Comparison of ENCODE assay signal across 22 mouse cellular contexts in the genomic region with DNA sequence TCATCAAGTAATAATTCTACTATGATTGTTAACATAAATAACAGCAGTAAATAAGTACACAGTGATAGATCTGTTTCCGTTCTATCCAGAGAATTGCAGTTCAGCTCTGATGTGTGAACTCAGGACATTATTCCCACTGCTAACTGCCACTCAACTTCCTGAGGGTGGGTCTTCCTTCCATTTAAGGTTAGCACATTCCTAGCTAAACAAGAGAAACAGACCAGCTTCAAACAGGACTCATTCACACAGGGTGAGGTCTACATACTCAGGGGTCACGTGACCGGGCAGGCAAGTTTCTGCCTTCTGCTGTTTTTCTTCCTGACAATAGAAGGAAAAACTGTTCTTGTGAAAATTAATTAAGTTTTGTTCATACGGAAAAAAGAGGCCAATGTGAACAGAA.
DNase-seq lines count a peak whose midpoint lies in the region; ATAC-seq and TF ChIP-seq lines count a peak whose summit lies in the region.
"Had no signal": no experiment of that assay in that cellular context is flagged by ENCODE, and none has a peak within 500 bp of the region (broad histone marks: within the 10 kb centered on the region; RNA-seq: fewer than 3 reads in every experiment).

No protein-coding gene starts in this region.

- no peaks in the 10 kb centered on the region for H3K9me3 ChIP-seq in heart, embryonic 13.5 days
- H3K9me3 ChIP-seq in heart, embryonic 12.5 days (replicated peaks): no peaks in the 10 kb centered on the region
- H3K9me3 ChIP-seq: embryonic facial prominence, embryonic 13.5 days; forebrain, embryonic 12.5 days; heart, embryonic 10.5 days had no signal

- TF ChIP-seq POLR2A in myocyte (IDR thresholded peaks at IDR 0.05; ENCODE audit: insufficient read length, low read depth): no peak

- H3K4me2 ChIP-seq in heart, embryonic 13.5 days: no peak overlapping the region
- no peak overlapping the region for H3K4me2 ChIP-seq in heart, embryonic 12.5 days
- H3K4me2 ChIP-seq in myocyte (ENCODE audit: low read depth): no peak overlapping the region
- H3K4me2 ChIP-seq: forebrain, embryonic 12.5 days; liver, embryonic 11.5 days had no signal

- 58% methylated on average over 4 of the region's 4 CpGs for WGBS in heart, embryonic 13.5 days
- WGBS in heart, embryonic 12.5 days: 66% methylated on average over 4 of the region's 4 CpGs

- ATAC-seq in heart, embryonic 13.5 days (ENCODE audit: extremely low read depth, insufficient number of reproducible peaks, low FRiP score, low TSS enrichment): no peak
- no peak for ATAC-seq in heart, embryonic 12.5 days (ENCODE audit: insufficient number of reproducible peaks, low FRiP score)
- ATAC-seq: liver, postnatal 0 days had no signal

- H3K9ac ChIP-seq in heart, embryonic 13.5 days: 0 out of 2 replicates have a peak overlapping the region, but pooled peaks have one; percentile 33
- no peak overlapping the region for H3K9ac ChIP-seq in heart, embryonic 12.5 days
- H3K9ac ChIP-seq: embryonic facial prominence, embryonic 13.5 days; forebrain, embryonic 12.5 days; liver, postnatal 0 days had no signal

- no peaks in the 10 kb centered on the region for H3K36me3 ChIP-seq in heart, embryonic 13.5 days
- H3K36me3 ChIP-seq in heart, embryonic 12.5 days: no peaks in the 10 kb centered on the region
- no peaks in the 10 kb centered on the region for H3K36me3 ChIP-seq in myocyte (ENCODE audit: control insufficient read depth, insufficient read depth)
- H3K36me3 ChIP-seq: embryonic facial prominence, embryonic 13.5 days; forebrain, embryonic 12.5 days; heart, embryonic 10.5 days had no signal

- H3K27ac ChIP-seq in heart, embryonic 13.5 days (replicated peaks): no peak overlapping the region
- H3K27ac ChIP-seq in heart, embryonic 12.5 days (ENCODE audit: poor library complexity, severe bottlenecking): no peak overlapping the region
- H3K27ac ChIP-seq: embryonic facial prominence, embryonic 13.5 days; forebrain, embryonic 12.5 days; heart, embryonic 10.5 days; layer of hippocampus, adult 2 months; macrophage; stomach, postnatal 0 days had no signal

- H3ac ChIP-seq in myocyte (ENCODE audit: control insufficient read depth, insufficient read length): no peak overlapping the region

- peak; percentile 26 for DNase-seq in lung, postnatal 36 days
- DNase-seq in lung, postnatal 25 days (ENCODE audit: low spot score): no peak
- DNase-seq in hindlimb bud, embryonic 11.5 days (ENCODE audit: extremely low spot score, low read depth, low spot score): peak; percentile 57
- no peak for DNase-seq in left cerebral cortex, adult 11 months (ENCODE audit: low spot score)
- DNase-seq in layer of hippocampus, adult 18-20 months (ENCODE audit: low spot score in 2 of 2): no peak
- DNase-seq: cerebellum, adult 11 months; cerebellum, postnatal 14 days; heart, postnatal 10 days; kidney, adult 11 months; kidney, postnatal 10 days; liver, postnatal 0 days had no signal

- no peak overlapping the region for H3K4me3 ChIP-seq in heart, embryonic 13.5 days
- H3K4me3 ChIP-seq in heart, embryonic 12.5 days: no peak overlapping the region
- H3K4me3 ChIP-seq in myocyte: no peak overlapping the region
- H3K4me3 ChIP-seq: embryonic facial prominence, embryonic 13.5 days; erythroblast, embryonic 14.5 days; forebrain, embryonic 12.5 days; heart, embryonic 10.5 days had no signal

- H3K27me3 ChIP-seq in heart, embryonic 13.5 days (replicated peaks): no peaks in the 10 kb centered on the region; the same call in 1 of the 2 replicates
- H3K27me3 ChIP-seq in heart, embryonic 12.5 days (replicated peaks): no peaks in the 10 kb centered on the region
- H3K27me3 ChIP-seq in myocyte (ENCODE audit: control insufficient read depth, insufficient read depth, insufficient read length): no peaks in the 10 kb centered on the region
- H3K27me3 ChIP-seq: embryonic facial prominence, embryonic 13.5 days had no signal

- H3K4me1 ChIP-seq in heart, embryonic 13.5 days: peaks cover 38% of the 10 kb centered on the region
- peaks cover 24% of the 10 kb centered on the region for H3K4me1 ChIP-seq in heart, embryonic 12.5 days (replicated peaks)

- H3K79me2 ChIP-seq in myocyte (ENCODE audit: control insufficient read depth, insufficient read depth): no peaks in the 10 kb centered on the region

TF ChIP-seq in myocyte, 11 proteins besides CTCF, POLR2A, EP300 and RAD21:
- no peak for TF ChIP-seq REST (IDR thresholded peaks at IDR 0.05; ENCODE audit: insufficient read depth, insufficient read length)
- peak; percentile 50 for TF ChIP-seq USF1 (IDR thresholded peaks at IDR 0.05; ENCODE audit: low read depth)
TF ChIP-seq in myocyte: peak in this region for 1.

Comparison
In these comparisons a context has a peak if more than half of its experiments do, and no peak if none do; other contexts are left out.
1. DNase-seq: peak in lung, postnatal 36 days (single experiment) and hindlimb bud, embryonic 11.5 days (single experiment); none in lung, postnatal 25 days (single experiment), left cerebral cortex, adult 11 months (single experiment) and layer of hippocampus, adult 18-20 months (0 of 2).